In genomic region chr4:123929994-123930393, GRCm38 (mm10) we compare ENCODE assay signal across 37 mouse cellular contexts. TPM values are rescaled to one million over a fixed set of nuclear protein-coding genes. Genes with fewer than 3 reads are reported as not detected.
DNase-seq lines count a peak whose midpoint lies in the region; ATAC-seq and TF ChIP-seq lines count a peak whose summit lies in the region.
"Had no signal": no experiment of that assay in that cellular context is flagged by ENCODE, and none has a peak within 500 bp of the region (broad histone marks: within the 10 kb centered on the region; RNA-seq: fewer than 3 reads in every experiment).

No protein-coding gene starts in this region.

- peaks cover 72% of the 10 kb centered on the region for H3K36me3 ChIP-seq in intestine, postnatal 0 days (ENCODE audit: control insufficient read depth, insufficient read depth)
- H3K36me3 ChIP-seq in intestine, embryonic 16.5 days (ENCODE audit: control insufficient read depth, insufficient read depth, low read length), result peaks cover 16% of the 10 kb centered on the region
- peaks cover 11% of the 10 kb centered on the region for H3K36me3 ChIP-seq in stomach, postnatal 0 days (ENCODE audit: control insufficient read depth, insufficient read depth, low read length)
- peaks cover 90% of the 10 kb centered on the region for H3K36me3 ChIP-seq in embryonic facial prominence, embryonic 10.5 days (replicated peaks)

- H3K27ac ChIP-seq in intestine, postnatal 0 days (ENCODE audit: low read depth, low read length), result no peak overlapping the region
- no peak overlapping the region for H3K27ac ChIP-seq in intestine, embryonic 16.5 days (ENCODE audit: low read length)
- no peak overlapping the region for H3K27ac ChIP-seq in stomach, postnatal 0 days (replicated peaks)
- H3K27ac ChIP-seq in embryonic facial prominence, embryonic 10.5 days (replicated peaks), result no peak overlapping the region
- H3K27ac ChIP-seq: embryonic facial prominence, embryonic 13.5 days; heart, adult 2 months; hindbrain, embryonic 13.5 days; kidney, postnatal 0 days; liver, embryonic 14.5 days; midbrain, embryonic 12.5 days; neural tube, embryonic 13.5 days had no signal

- peak; percentile 22 for TF ChIP-seq CTCF in intestine, postnatal 0 days (IDR thresholded peaks at IDR 0.05; ENCODE audit: low read depth)
- peak; percentile 33 for TF ChIP-seq CTCF in stomach, postnatal 0 days (IDR thresholded peaks at IDR 0.05; ENCODE audit: low read depth)

- DNase-seq in 416B (ENCODE audit: low read depth) (peak; percentile 30), NIH3T3 (ENCODE audit: low read depth) (peak; percentile 40)
- DNase-seq in stomach, postnatal 0 days (ENCODE audit: low spot score), result no peak
- no peak for DNase-seq in embryonic facial prominence, embryonic 10.5 days (ENCODE audit: low spot score)
- no peak for DNase-seq in gastrocnemius, postnatal 10 days
- DNase-seq: adrenal gland, adult 2 months; cerebellum, adult 11 months; cerebellum, adult 9-10 months; cerebellum, postnatal 36 days; embryo, embryonic 11 days; gastrocnemius, postnatal 25 days; heart, adult 2 months; heart, postnatal 4 days; kidney, adult 8-10 months; kidney, postnatal 4 days; layer of hippocampus, adult 9-11 months; liver; lung, adult 2 months; thymus, postnatal 4 days had no signal

- no peak for ATAC-seq in intestine, postnatal 0 days
- ATAC-seq in intestine, embryonic 16.5 days, result no peak
- ATAC-seq in stomach, postnatal 0 days (ENCODE audit: low FRiP score, low TSS enrichment), result no peak

- H3K4me2 ChIP-seq in intestine, postnatal 0 days (replicated peaks; ENCODE audit: low read depth), result no peak overlapping the region
- H3K4me2 ChIP-seq in intestine, embryonic 16.5 days (ENCODE audit: low read depth, low read length), result no peak overlapping the region
- H3K4me2 ChIP-seq in stomach, postnatal 0 days (replicated peaks; ENCODE audit: low read depth), result no peak overlapping the region
- H3K4me2 ChIP-seq: embryonic facial prominence, embryonic 13.5 days; heart, embryonic 12.5 days; hindbrain, embryonic 13.5 days; midbrain, embryonic 12.5 days; neural tube, embryonic 13.5 days had no signal

- 90% methylated on average over 4 of the region's 4 CpGs for WGBS in intestine, postnatal 0 days
- 96% methylated on average over 4 of the region's 4 CpGs for WGBS in intestine, embryonic 16.5 days
- 92% methylated on average over 4 of the region's 4 CpGs for WGBS in stomach, postnatal 0 days
- WGBS in embryonic facial prominence, embryonic 10.5 days, result 92% methylated on average over 4 of the region's 4 CpGs

- no peaks in the 10 kb centered on the region for H3K9me3 ChIP-seq in intestine, postnatal 0 days (ENCODE audit: control insufficient read depth)
- H3K9me3 ChIP-seq in intestine, embryonic 16.5 days (ENCODE audit: control insufficient read depth, low read length), result no peaks in the 10 kb centered on the region
- no peaks in the 10 kb centered on the region for H3K9me3 ChIP-seq in stomach, postnatal 0 days (ENCODE audit: control insufficient read depth, low read length)
- no peaks in the 10 kb centered on the region for H3K9me3 ChIP-seq in embryonic facial prominence, embryonic 10.5 days
- H3K9me3 ChIP-seq: embryonic facial prominence, embryonic 13.5 days; G1E; heart, embryonic 12.5 days; hindbrain, embryonic 13.5 days; midbrain, embryonic 12.5 days; neural tube, embryonic 13.5 days had no signal

- no peak for TF ChIP-seq EP300 in stomach, postnatal 0 days (optimal IDR thresholded peaks at IDR 0.05)

- H3K27me3 ChIP-seq in intestine, postnatal 0 days (replicated peaks; ENCODE audit: control insufficient read depth, insufficient read depth, low read length), result no peaks in the 10 kb centered on the region
- H3K27me3 ChIP-seq in intestine, embryonic 16.5 days (replicated peaks; ENCODE audit: control insufficient read depth, insufficient read depth, low read length), result no peaks in the 10 kb centered on the region
- H3K27me3 ChIP-seq in stomach, postnatal 0 days (ENCODE audit: control insufficient read depth, insufficient read depth, low read length), result no peaks in the 10 kb centered on the region
- H3K27me3 ChIP-seq in embryonic facial prominence, embryonic 10.5 days (replicated peaks; ENCODE audit: low read depth, poor library complexity, severe bottlenecking), result no peaks in the 10 kb centered on the region
- H3K27me3 ChIP-seq: CH12.LX; embryonic facial prominence, embryonic 13.5 days; heart, embryonic 12.5 days; hindbrain, embryonic 13.5 days; midbrain, embryonic 12.5 days; neural tube, embryonic 13.5 days had no signal

- no peak overlapping the region for H3K4me3 ChIP-seq in intestine, postnatal 0 days (ENCODE audit: low read depth, low read length)
- H3K4me3 ChIP-seq in intestine, embryonic 16.5 days (ENCODE audit: low read length), result no peak overlapping the region
- H3K4me3 ChIP-seq in stomach, postnatal 0 days (ENCODE audit: low read depth, low read length), result no peak overlapping the region
- no peak overlapping the region for H3K4me3 ChIP-seq in embryonic facial prominence, embryonic 10.5 days
- H3K4me3 ChIP-seq: embryonic facial prominence, embryonic 13.5 days; erythroblast, embryonic 14.5 days; heart, adult 2 months; heart, embryonic 12.5 days; hindbrain, embryonic 13.5 days; midbrain, embryonic 12.5 days; neural tube, embryonic 13.5 days had no signal

- H3K4me1 ChIP-seq in intestine, postnatal 0 days (replicated peaks; ENCODE audit: control insufficient read depth, insufficient read depth, low read length), result no peaks in the 10 kb centered on the region
- H3K4me1 ChIP-seq in intestine, embryonic 16.5 days (ENCODE audit: control insufficient read depth, insufficient read depth, low read length), result no peaks in the 10 kb centered on the region
- no peaks in the 10 kb centered on the region for H3K4me1 ChIP-seq in stomach, postnatal 0 days (replicated peaks; ENCODE audit: control insufficient read depth, insufficient read depth)
- H3K4me1 ChIP-seq in embryonic facial prominence, embryonic 10.5 days, result no peaks in the 10 kb centered on the region
- H3K4me1 ChIP-seq: embryonic facial prominence, embryonic 13.5 days; heart, embryonic 12.5 days; hindbrain, embryonic 13.5 days; midbrain, embryonic 12.5 days; neural tube, embryonic 13.5 days had no signal

- no peak overlapping the region for H3K9ac ChIP-seq in intestine, postnatal 0 days (ENCODE audit: low read depth, low read length)
- H3K9ac ChIP-seq in intestine, embryonic 16.5 days (ENCODE audit: low read depth, low read length), result no peak overlapping the region
- H3K9ac ChIP-seq in stomach, postnatal 0 days (ENCODE audit: low read length), result no peak overlapping the region
- H3K9ac ChIP-seq: embryonic facial prominence, embryonic 13.5 days; heart, embryonic 12.5 days; hindbrain, embryonic 13.5 days; liver, embryonic 14.5 days; midbrain, embryonic 12.5 days; neural tube, embryonic 13.5 days had no signal

RNA-seq across cellular contexts. Expression of gene 4930535I16Rik, which starts 12.2 kb away (rescaled TPM):
- not detected in 2 replicates for polyA plus RNA-seq in intestine, postnatal 0 days (2015; fragmentation: Nextera tagmentation; extraction: Ambion mirVana)
- not detected in 2 replicates for polyA plus RNA-seq in intestine, embryonic 16.5 days (2015; fragmentation: Nextera tagmentation; extraction: Ambion mirVana)
- not detected in 2 replicates for polyA plus RNA-seq in stomach, postnatal 0 days (2015; fragmentation: Nextera tagmentation; extraction: Ambion mirVana)
- not detected in 2 replicates for polyA plus RNA-seq in embryonic facial prominence, embryonic 10.5 days (2016; fragmentation: Nextera tagmentation; extraction: Ambion mirVana)
- not detected for total RNA-seq in gastrocnemius, postnatal 10 days (2021)
- total RNA-seq: adrenal gland, adult 2 months; adrenal gland, postnatal 4 days; G1E; gastrocnemius, postnatal 25 days; heart, adult 2 months; heart, postnatal 4 days; left cerebral cortex, postnatal 14 days; megakaryocyte, adult 5-6 weeks had no signal
- polyA plus RNA-seq: embryonic facial prominence, embryonic 13.5 days; erythroblast, embryonic 14.5 days; forebrain, embryonic 11.5 days; G1E; heart, adult 2 months; heart, embryonic 12.5 days; hindbrain, embryonic 13.5 days; kidney, postnatal 0 days; limb, embryonic 11.5 days; liver, embryonic 14.5 days; lung, adult 2 months; midbrain, embryonic 12.5 days; neural tube, embryonic 13.5 days; thymus, postnatal 0 days had no signal

RNA-seq across cellular contexts. Expression of gene Rragc, which starts 12.7 kb away (rescaled TPM):
- polyA plus RNA-seq in intestine, postnatal 0 days (2015; fragmentation: Nextera tagmentation; extraction: Ambion mirVana), result 49.5 and 54.1 TPM in 2 replicates
- polyA plus RNA-seq in intestine, embryonic 16.5 days (2015; fragmentation: Nextera tagmentation; extraction: Ambion mirVana), result 52.2 and 52.5 TPM in 2 replicates
- 38.3 and 41.2 TPM in 2 replicates for polyA plus RNA-seq in stomach, postnatal 0 days (2015; fragmentation: Nextera tagmentation; extraction: Ambion mirVana)
- polyA plus RNA-seq in embryonic facial prominence, embryonic 10.5 days (2016; fragmentation: Nextera tagmentation; extraction: Ambion mirVana), result 34.1 and 37.9 TPM in 2 replicates
- total RNA-seq in gastrocnemius, postnatal 10 days (2021), result 10 to 100 TPM; 28.8 to 34.0 TPM

RNA-seq across cellular contexts. Expression of gene Mycbp, which starts 25.4 kb away (rescaled TPM):
- polyA plus RNA-seq in intestine, postnatal 0 days (2015; fragmentation: Nextera tagmentation; extraction: Ambion mirVana), result 81.1 and 82.5 TPM in 2 replicates
- polyA plus RNA-seq in intestine, embryonic 16.5 days (2015; fragmentation: Nextera tagmentation; extraction: Ambion mirVana), result 98.0 and 99.7 TPM in 2 replicates
- 82.4 and 90.3 TPM in 2 replicates for polyA plus RNA-seq in stomach, postnatal 0 days (2015; fragmentation: Nextera tagmentation; extraction: Ambion mirVana)
- polyA plus RNA-seq in embryonic facial prominence, embryonic 10.5 days (2016; fragmentation: Nextera tagmentation; extraction: Ambion mirVana), result 72.3 and 72.6 TPM in 2 replicates
- 10 to 100 TPM; 17.8 to 22.4 TPM for total RNA-seq in gastrocnemius, postnatal 10 days (2021)

Comparison
In these comparisons a context has a peak if more than half of its experiments do, and no peak if none do; other contexts are left out.
1. DNase-seq: peak in 416B (single experiment) and NIH3T3 (single experiment); none in stomach, postnatal 0 days (single experiment), embryonic facial prominence, embryonic 10.5 days (single experiment) and gastrocnemius, postnatal 10 days (single experiment).